Mouse (Mus musculus): Measurements from ENCODE around the gene Olfr270.

Olfr270 gene

GRCm38 (mm10) chr4:52964247-52964646 is at the start of gene Olfr270:
TSS of gene Olfr270 (plus strand) at chr4:52964547.
- no peak for DNase-seq

- no peak for DNase-seq
Measured at GRCm38 (mm10) chr4:52916659-52917310, 47.6 kb upstream of the Olfr270 start.

GRCm38 (mm10) chr4:52917311-52917688 is 47.0 kb upstream of the Olfr270 start:
- no peak for DNase-seq

- DNase-seq = no peak
Measured at GRCm38 (mm10) chr4:52919078-52919477, 45.3 kb upstream of the Olfr270 start, which contains the start of gene Olfr272. TSS of gene Olfr272 (minus strand) at chr4:52919178.

- no peak for DNase-seq
Measured at GRCm38 (mm10) chr4:52930480-52930879, 33.9 kb upstream of the Olfr270 start.

GRCm38 (mm10) chr4:52946665-52947064 is 17.7 kb upstream of the Olfr270 start:
- DNase-seq = no peak

GRCm38 (mm10) chr4:52949005-52949404 is 15.3 kb upstream of the Olfr270 start:
- DNase-seq = no peak

- peak; percentile 12 to 32 for DNase-seq
Measured at GRCm38 (mm10) chr4:52958693-52959092, 5.7 kb upstream of the Olfr270 start.

- DNase-seq = no peak
Measured at GRCm38 (mm10) chr4:52985216-52985615, 20.9 kb downstream of the Olfr270 start.

GRCm38 (mm10) chr4:52986266-52986665 is 21.9 kb downstream of the Olfr270 start:
- no peak for DNase-seq

GRCm38 (mm10) chr4:52989248-52989647 is 24.9 kb downstream of the Olfr270 start, which contains the start of gene Nipsnap3a:
TSS of gene Nipsnap3a (plus strand) at chr4:52989272.
- no peak for DNase-seq

GRCm38 (mm10) chr4:52999449-52999848 is 35.1 kb downstream of the Olfr270 start:
- peak in 1 of 2 experiments; percentile 6 for DNase-seq

GRCm38 (mm10) chr4:53000154-53000553 is 35.8 kb downstream of the Olfr270 start:
- no peak for DNase-seq

- DNase-seq = no peak
Measured at GRCm38 (mm10) chr4:53009183-53009582, 44.8 kb downstream of the Olfr270 start.

GRCm38 (mm10) chr4:53009871-53010270 is 45.5 kb downstream of the Olfr270 start:
- DNase-seq = no peak

- DNase-seq = peak; percentile 91 to 96
Measured at GRCm38 (mm10) chr4:53011732-53012361, 47.5 kb downstream of the Olfr270 start, which contains the start of gene Nipsnap3b. TSS of gene Nipsnap3b (plus strand) at chr4:53011880.

- DNase-seq = no peak
Measured at GRCm38 (mm10) chr4:53014421-53014820, 50.1 kb downstream of the Olfr270 start.

GRCm38 (mm10) chr4:53015024-53015423 is 50.7 kb downstream of the Olfr270 start:
- no peak for DNase-seq

GRCm38 (mm10) chr4:53018392-53018791 is 54.0 kb downstream of the Olfr270 start:
- DNase-seq = no peak
